Mouse (Mus musculus) stomach, embryonic 16.5 days (tissue): ENCODE measurements around the gene Pex7. TPM values are rescaled to one million over a fixed set of nuclear protein-coding genes. Genes with fewer than 3 reads are reported as not detected.

Source experiments
- ATAC-seq: fragments of 200-750 bp; cut with Nextera tagmentation; 2 replicates; pipeline ENCODE4 v1.8.0; 2017; ENCODE audit warnings: moderate number of reproducible peaks, moderate TSS enrichment; ENCODE audit not compliant: insufficient read depth, low FRiP score
- H3K27ac ChIP-seq: fragments of 300-500 bp; sonication (generic); 2 replicates; pipeline ENCODE4 v1.5.1; 2014; ENCODE audit warnings: low read length
- H3K27me3 ChIP-seq: fragments of 300-500 bp; sonication (generic); 2 replicates; pipeline ENCODE4 v1.6.1; 2014; ENCODE audit warnings: low read length, control low read depth, mixed read lengths; ENCODE audit not compliant: control insufficient read depth, insufficient read depth
- H3K36me3 ChIP-seq: fragments of 300-500 bp; sonication (generic); 2 replicates; pipeline ENCODE4 v1.6.1; 2014; ENCODE audit warnings: low read length; ENCODE audit not compliant: control insufficient read depth, insufficient read depth
- H3K4me1 ChIP-seq: fragments of 300-500 bp; sonication (generic); 2 replicates; pipeline ENCODE4 v1.6.1; 2014; ENCODE audit warnings: low read length, control low read depth, mixed read lengths; ENCODE audit not compliant: control insufficient read depth, insufficient read depth
- H3K4me2 ChIP-seq: fragments of 300-500 bp; sonication (generic); 2 replicates; pipeline ENCODE4 v1.6.1; 2014; ENCODE audit warnings: low read depth, low read length, mixed read lengths
- H3K4me3 ChIP-seq: fragments of 300-500 bp; sonication (generic); replicated peaks from 2 replicates; pipeline ENCODE4 v1.5.1; 2014; ENCODE audit warnings: mild to moderate bottlenecking, low read length
- H3K9ac ChIP-seq: fragments of 300-500 bp; sonication (generic); 2 replicates; pipeline ENCODE4 v1.6.1; 2014; ENCODE audit warnings: low read length
- H3K9me3 ChIP-seq: fragments of 300-500 bp; sonication (generic); replicated peaks from 2 replicates; pipeline ENCODE4 v1.6.1; 2016; ENCODE audit warnings: low read length, control low read depth; ENCODE audit not compliant: control insufficient read depth
- WGBS: fragments of 180-500 bp; shearing (Covaris S2); extraction: QIAGEN DNeasy Blood & Tissue Kit; methylation state at CpG from one replicate; pipeline ENCODE4 v1.1.7; 2014; 5-methylcytosine and 5-hydroxymethylcytosine counted together
- polyA plus RNA-seq: library from polyadenylated mRNA; unstranded; fragments of >200 nt; fragmentation: Nextera tagmentation; extraction: Ambion mirVana; gene quantifications from 2 replicates; pipeline ENCODE4 v1.2.1, GENCODE M21; 2015

Gene Pex7
- polyA plus RNA-seq, 1 experiment from 2014 or later, result 41.3 TPM

GRCm38 (mm10) chr10:19848928-19849770 lies 58.3 kb downstream of the Pex7 start:
- 0 out of 2 replicates have a peak, but pooled peaks have one; percentile 20 for ATAC-seq
- H3K36me3 ChIP-seq, result no peaks in the 10 kb centered on the region
- no peaks in the 10 kb centered on the region for H3K9me3 ChIP-seq
- peak overlapping the region; percentile 51 for H3K4me3 ChIP-seq
- H3K4me1 ChIP-seq, result peaks cover 15% of the 10 kb centered on the region
- H3K9ac ChIP-seq, result no peak overlapping the region
- H3K27ac ChIP-seq, result no peak overlapping the region
- WGBS, result 7% methylated on average over 44 of the region's 44 CpGs
- H3K4me2 ChIP-seq, result peak overlapping the region; percentile 99
- H3K27me3 ChIP-seq, result peaks cover 43% of the 10 kb centered on the region

DNA sequence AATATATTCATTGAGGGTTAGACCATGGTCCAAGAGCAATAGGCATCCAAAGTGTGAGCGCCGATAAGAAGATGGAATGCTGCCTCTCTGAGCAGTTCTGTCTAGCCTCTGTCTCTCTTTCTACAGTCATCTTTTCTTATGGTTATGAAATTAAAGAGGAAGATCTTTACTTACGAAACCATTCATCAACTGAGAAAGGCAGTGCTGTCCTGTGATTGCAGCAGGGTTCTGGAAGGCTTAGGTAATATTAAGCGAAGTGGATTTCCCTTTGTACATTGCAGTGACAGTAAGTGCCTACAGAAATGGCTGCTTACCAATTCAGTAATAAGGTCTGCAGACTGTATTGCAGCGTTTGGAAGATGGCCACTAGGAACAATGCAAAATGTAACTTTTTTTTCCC lies 67.7 kb downstream of the Pex7 start:
- Histone ChIP-seq H3K4me1 (no peaks in the 10 kb centered on the region), H3K9me3 (no peaks in the 10 kb centered on the region), H3K4me2 (no peak overlapping the region), H3K4me3 (no peak overlapping the region), H3K27ac (no peak overlapping the region), H3K9ac (no peak overlapping the region), H3K36me3 (no peaks in the 10 kb centered on the region), H3K27me3 (no peaks in the 10 kb centered on the region)
- no peak for ATAC-seq
- WGBS, result 81% methylated on average over 5 of the region's 5 CpGs

- Histone ChIP-seq H3K27ac (no peak overlapping the region), H3K9ac (no peak overlapping the region), H3K36me3 (no peaks in the 10 kb centered on the region), H3K4me3 (no peak overlapping the region), H3K27me3 (no peaks in the 10 kb centered on the region), H3K9me3 (no peaks in the 10 kb centered on the region), H3K4me1 (no peaks in the 10 kb centered on the region), H3K4me2 (no peak overlapping the region)
- 82% methylated on average over 8 of the region's 8 CpGs for WGBS
- no peak for ATAC-seq
These were observed 71.4 kb downstream of the Pex7 start for GRCm38 (mm10) chr10:19835887-19836710.

DNA sequence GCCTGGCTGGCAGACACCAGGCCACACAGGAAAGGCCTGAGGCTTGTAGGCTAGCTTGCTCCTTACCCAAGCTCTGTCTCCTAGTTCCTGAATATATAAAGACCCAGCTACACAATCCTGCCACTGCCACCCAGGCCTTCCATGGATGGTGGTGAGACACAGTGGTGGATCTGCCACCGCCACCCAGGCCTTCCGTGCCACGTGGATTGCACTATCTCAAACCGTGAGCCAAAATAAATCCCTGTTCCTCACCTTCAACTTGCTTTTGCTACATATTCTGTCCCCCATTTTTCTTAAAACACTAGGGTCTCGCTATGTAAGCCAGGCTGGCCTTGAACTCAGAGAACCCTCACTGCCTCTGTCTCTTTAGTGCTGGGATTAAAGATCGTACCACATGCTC lies 73.3 kb downstream of the Pex7 start:
- no peak overlapping the region for H3K4me2 ChIP-seq
- no peak for ATAC-seq
- no peak overlapping the region for H3K27ac ChIP-seq
- no peak overlapping the region for H3K9ac ChIP-seq
- 93% methylated on average over 6 of the region's 6 CpGs for WGBS
- no peaks in the 10 kb centered on the region for H3K27me3 ChIP-seq
- H3K36me3 ChIP-seq, result no peaks in the 10 kb centered on the region
- no peaks in the 10 kb centered on the region for H3K4me1 ChIP-seq
- no peaks in the 10 kb centered on the region for H3K9me3 ChIP-seq
- H3K4me3 ChIP-seq, result no peak overlapping the region

DNA sequence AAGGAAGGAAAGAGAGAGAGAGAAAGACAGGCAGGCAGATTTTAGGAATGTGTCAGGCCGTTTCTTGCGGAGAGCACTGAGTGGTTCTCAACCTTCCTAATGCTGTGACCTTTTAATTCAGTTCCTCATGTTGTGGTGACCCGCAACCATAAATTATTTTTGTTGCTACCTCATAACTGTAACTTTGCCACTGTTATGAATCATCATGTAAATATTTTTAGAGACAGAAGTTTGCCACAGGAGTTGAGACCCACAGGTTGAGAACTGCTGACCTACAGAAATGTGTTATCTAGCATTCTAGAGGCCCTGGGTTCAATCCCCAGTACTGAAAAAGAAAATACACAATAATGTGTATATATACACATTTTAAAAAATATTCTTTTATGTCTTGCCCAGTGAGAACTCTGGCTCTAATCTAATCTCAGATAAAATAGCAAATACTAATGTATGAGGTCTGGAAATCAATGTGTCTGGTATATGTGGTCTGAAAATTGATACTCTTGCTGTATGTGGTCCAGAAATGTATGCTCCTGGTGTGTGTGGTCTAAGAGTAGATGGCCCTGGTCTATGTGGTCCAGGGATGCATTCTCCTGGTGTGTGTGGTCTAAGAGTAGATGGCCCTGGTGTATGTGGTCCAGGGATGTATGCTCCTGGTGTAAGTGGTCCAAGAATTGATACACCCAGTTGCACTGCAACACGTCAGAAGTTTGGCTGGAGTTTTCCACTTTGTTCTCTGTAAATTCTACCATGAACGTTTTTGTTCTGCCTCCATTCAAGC lies 76.2 kb downstream of the Pex7 start:
- Histone ChIP-seq H3K4me3 (no peak overlapping the region), H3K27ac (no peak overlapping the region), H3K36me3 (no peaks in the 10 kb centered on the region), H3K4me2 (no peak overlapping the region), H3K9ac (no peak overlapping the region), H3K9me3 (no peaks in the 10 kb centered on the region), H3K27me3 (no peaks in the 10 kb centered on the region), H3K4me1 (no peaks in the 10 kb centered on the region)
- WGBS, result 76% methylated on average over 5 of the region's 5 CpGs
- ATAC-seq, result no peak

- Histone ChIP-seq H3K4me3 (no peak overlapping the region), H3K4me1 (no peaks in the 10 kb centered on the region), H3K4me2 (no peak overlapping the region), H3K36me3 (no peaks in the 10 kb centered on the region), H3K27ac (no peak overlapping the region), H3K27me3 (no peaks in the 10 kb centered on the region; the same call in 1 of the 2 replicates), H3K9me3 (no peaks in the 10 kb centered on the region), H3K9ac (no peak overlapping the region)
- WGBS, result 64% methylated on average over 3 of the region's 3 CpGs
- ATAC-seq, result no peak
These were observed 86.5 kb downstream of the Pex7 start for GRCm38 (mm10) chr10:19820986-19821385.

DNA sequence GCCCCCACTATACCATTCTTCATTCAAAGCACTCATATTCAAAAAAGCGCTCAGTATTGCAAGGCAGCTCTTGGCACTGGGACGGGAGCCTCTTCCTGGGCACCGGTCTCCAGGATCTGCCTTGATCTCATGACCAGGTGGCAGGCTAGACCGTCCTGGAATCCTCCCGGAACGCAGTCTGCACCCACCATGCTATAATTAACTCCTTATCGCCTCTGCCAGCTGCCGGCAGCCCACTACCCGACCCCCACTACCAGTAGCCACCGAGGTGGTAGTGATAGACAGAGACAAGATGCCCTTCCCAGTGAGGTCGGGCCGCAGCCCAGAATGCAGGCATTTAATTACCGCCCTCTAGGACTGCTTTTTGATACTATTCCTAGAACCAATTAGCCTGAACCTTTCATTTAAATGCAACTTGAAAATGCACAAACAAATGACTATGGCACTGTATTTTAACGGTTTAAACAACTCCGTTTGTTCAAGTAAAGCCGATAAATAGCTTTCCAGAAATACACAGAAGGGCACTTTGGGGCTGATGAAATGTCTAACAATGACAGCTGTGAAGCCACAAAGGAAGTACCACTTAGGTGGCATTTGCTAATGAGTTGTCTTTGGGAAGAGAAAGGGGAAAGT lies 88.7 kb downstream of the Pex7 start:
- no peaks in the 10 kb centered on the region for H3K36me3 ChIP-seq
- H3K27ac ChIP-seq, result no peak overlapping the region
- H3K4me2 ChIP-seq, result no peak overlapping the region
- ATAC-seq, result no peak
- H3K27me3 ChIP-seq, result no peaks in the 10 kb centered on the region; the same call in 1 of the 2 replicates
- H3K4me3 ChIP-seq, result no peak overlapping the region
- H3K4me1 ChIP-seq, result no peaks in the 10 kb centered on the region
- H3K9ac ChIP-seq, result no peak overlapping the region
- 47% methylated on average over 16 of the region's 16 CpGs for WGBS
- no peaks in the 10 kb centered on the region for H3K9me3 ChIP-seq

DNA sequence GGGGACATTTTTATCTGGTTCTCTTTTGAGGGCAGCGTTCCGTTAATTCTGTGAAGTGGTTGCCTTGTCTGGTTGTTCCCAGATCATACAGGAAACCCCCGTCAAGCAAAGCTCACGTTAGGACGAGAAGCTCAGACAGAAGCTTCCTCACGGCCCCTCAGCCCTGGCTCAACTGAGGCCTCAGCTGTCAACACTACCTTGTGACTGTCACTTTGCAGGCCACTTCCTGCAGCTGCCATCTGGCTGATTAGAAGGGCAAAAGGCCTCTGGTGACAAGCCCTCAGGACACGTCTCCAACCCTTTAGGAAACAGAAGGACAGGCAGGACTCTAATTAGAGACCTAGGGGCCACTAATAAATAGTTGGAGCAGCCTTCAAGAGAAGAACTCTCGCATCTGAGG lies 92.1 kb downstream of the Pex7 start:
- Histone ChIP-seq H3K4me2 (no peak overlapping the region), H3K27me3 (no peaks in the 10 kb centered on the region; the same call in 1 of the 2 replicates), H3K4me1 (no peaks in the 10 kb centered on the region), H3K9me3 (no peaks in the 10 kb centered on the region), H3K27ac (no peak overlapping the region), H3K36me3 (no peaks in the 10 kb centered on the region), H3K9ac (no peak overlapping the region), H3K4me3 (no peak overlapping the region)
- 40% methylated on average over 8 of the region's 8 CpGs for WGBS
- no peak for ATAC-seq
